Mouse (Mus musculus) limb, embryonic 11.5 days (tissue): Measurements from ENCODE around the gene C7. TPM values are rescaled to one million over a fixed set of nuclear protein-coding genes. Genes with fewer than 3 reads are reported as not detected.
"Not testable (repeated sequence)": the region's sequence is repeated elsewhere in the genome, so short reads cannot be mapped to it uniquely, and the experiment has no call there.

Experiments used
- ATAC-seq: fragments of 200-750 bp; cut with Nextera tagmentation; 2 replicates; pipeline ENCODE4 v1.8.0; 2017; ENCODE audit warnings: low read depth; ENCODE audit not compliant: insufficient number of reproducible peaks, low FRiP score, low TSS enrichment
- DNase-seq: peaks from one replicate; pipeline ENCODE4 v3.0.0-alpha.2; 2015; ENCODE audit warnings: low spot score
- H3K27ac ChIP-seq: fragments of 300-500 bp; sonication (generic); replicated peaks from 2 replicates; pipeline ENCODE4 v1.5.1; 2014; ENCODE audit warnings: low read depth, mild to moderate bottlenecking, low read length
- H3K27me3 ChIP-seq: fragments of 300-500 bp; sonication (generic); 2 replicates; pipeline ENCODE4 v1.6.1; 2014; ENCODE audit warnings: mild to moderate bottlenecking, low read length, mixed read lengths; ENCODE audit not compliant: control insufficient read depth, insufficient read depth
- H3K36me3 ChIP-seq: fragments of 300-500 bp; sonication (generic); 2 replicates; pipeline ENCODE4 v1.6.1; 2014; ENCODE audit warnings: mild to moderate bottlenecking, low read length, moderate library complexity, mixed read lengths; ENCODE audit not compliant: control insufficient read depth, insufficient read depth
- H3K4me1 ChIP-seq: fragments of 300-500 bp; sonication (generic); 2 replicates; pipeline ENCODE4 v1.6.1; 2014; ENCODE audit warnings: low read length, mixed read lengths; ENCODE audit not compliant: control insufficient read depth, insufficient read depth
- H3K4me2 ChIP-seq: fragments of 300-500 bp; sonication (generic); 2 replicates; pipeline ENCODE4 v1.6.1; 2014; ENCODE audit warnings: low read depth, mild to moderate bottlenecking, moderate library complexity; ENCODE audit not compliant: severe bottlenecking
- H3K4me3 ChIP-seq: fragments of 300-500 bp; sonication (generic); 2 replicates; pipeline ENCODE4 v1.5.1; 2014; ENCODE audit warnings: low read depth, low read length
- H3K9ac ChIP-seq: fragments of 300-500 bp; sonication (generic); 2 replicates; pipeline ENCODE4 v1.6.1; 2014; ENCODE audit warnings: mild to moderate bottlenecking, low read length
- H3K9me3 ChIP-seq: fragments of 300-500 bp; sonication (generic); 2 replicates; pipeline ENCODE4 v1.6.1; 2016; ENCODE audit warnings: low read length; ENCODE audit not compliant: control insufficient read depth
- WGBS: fragments of 180-500 bp; shearing (Covaris S2); extraction: QIAGEN DNeasy Blood & Tissue Kit; methylation state at CpG from one replicate; pipeline ENCODE4 v1.1.7; 2014; 5-methylcytosine and 5-hydroxymethylcytosine counted together
- polyA plus RNA-seq: library from polyadenylated mRNA; unstranded; fragments of >200 nt; fragmentation: Nextera tagmentation; extraction: Ambion mirVana; gene quantifications from 2 replicates; pipeline ENCODE4 v1.2.1, GENCODE M21; 2014

C7 gene
- polyA plus RNA-seq, 1 experiment from 2014 or later = not detected

- H3K4me1 ChIP-seq, H3K9ac ChIP-seq, H3K4me2 ChIP-seq, DNase-seq, H3K27ac ChIP-seq, H3K4me3 ChIP-seq, H3K9me3 ChIP-seq, ATAC-seq, H3K36me3 ChIP-seq, H3K27me3 ChIP-seq: not testable (repeated sequence)
- WGBS = 93% methylated on average over 14 of the region's 14 CpGs
Observed at GRCm38 (mm10) chr15:5023479-5024265, 39.9 kb downstream of the C7 start.

- ATAC-seq (no peak), DNase-seq (no peak)
- Histone ChIP-seq H3K36me3 (no peaks in the 10 kb centered on the region), H3K27ac (no peak overlapping the region), H3K4me1 (no peaks in the 10 kb centered on the region), H3K27me3 (no peaks in the 10 kb centered on the region), H3K9me3 (no peaks in the 10 kb centered on the region), H3K9ac (no peak overlapping the region), H3K4me3 (no peak overlapping the region), H3K4me2 (no peak overlapping the region)
- 86% methylated on average over 11 of the region's 11 CpGs for WGBS
Observed at GRCm38 (mm10) chr15:5009644-5010107, 53.9 kb downstream of the C7 start.

- Histone ChIP-seq H3K9ac (no peak overlapping the region), H3K27ac (no peak overlapping the region), H3K27me3 (no peaks in the 10 kb centered on the region), H3K4me1 (no peaks in the 10 kb centered on the region), H3K36me3 (no peaks in the 10 kb centered on the region), H3K9me3 (no peaks in the 10 kb centered on the region), H3K4me3 (no peak overlapping the region), H3K4me2 (no peak overlapping the region)
- no peak for ATAC-seq
- no peak for DNase-seq
- WGBS = 82% methylated on average over 6 of the region's 6 CpGs
Observed at GRCm38 (mm10) chr15:5003503-5004196, 59.9 kb downstream of the C7 start.

DNA sequence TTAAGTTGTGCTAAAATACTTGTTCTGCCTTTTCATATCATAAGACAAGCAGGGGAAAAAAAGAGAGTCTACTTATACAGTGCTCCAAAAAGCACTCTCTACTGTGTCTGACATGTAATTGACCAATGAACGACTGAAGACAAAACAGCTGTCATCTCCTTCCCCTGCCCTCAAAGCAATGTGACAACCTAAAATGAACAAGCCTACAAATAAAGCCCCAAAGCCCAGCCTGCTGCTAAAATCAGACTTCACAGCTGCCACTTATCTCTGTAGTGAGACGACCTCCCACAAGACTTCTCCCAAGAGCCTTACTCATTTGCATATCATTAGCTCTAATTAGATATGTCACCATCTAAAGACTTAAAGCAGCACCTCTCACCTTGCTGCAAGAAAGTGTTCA is 60.6 kb downstream of the C7 start:
- 52% methylated on average over 2 of the region's 2 CpGs for WGBS

GRCm38 (mm10) chr15:4973355-4973754 is 90.2 kb downstream of the C7 start:
- Histone ChIP-seq H3K9me3 (no peaks in the 10 kb centered on the region), H3K27me3 (no peaks in the 10 kb centered on the region), H3K4me1 (no peaks in the 10 kb centered on the region), H3K4me3 (no peak overlapping the region), H3K27ac (no peak overlapping the region), H3K9ac (no peak overlapping the region), H3K4me2 (no peak overlapping the region), H3K36me3 (no peaks in the 10 kb centered on the region)
- ATAC-seq (no peak), DNase-seq (no peak)
- WGBS = 98% methylated on average over 1 of the region's 1 CpGs

More for the DNA sequence above, 60.6 kb downstream of the C7 start:
- Histone ChIP-seq H3K4me2 (no peak overlapping the region), H3K9me3 (no peaks in the 10 kb centered on the region), H3K4me1 (no peaks in the 10 kb centered on the region), H3K27ac (no peak overlapping the region), H3K4me3 (no peak overlapping the region), H3K36me3 (no peaks in the 10 kb centered on the region), H3K9ac (no peak overlapping the region), H3K27me3 (no peaks in the 10 kb centered on the region)
- ATAC-seq = no peak
- DNase-seq = no peak

Other genes with a start within 250 kb of the C7 start
- gene Mroh2b, start 165.0 kb downstream of the C7 start, polyA plus RNA-seq = not detected in 2 replicates
- gene Card6, start 44.8 kb upstream of the C7 start, polyA plus RNA-seq = 1.0 and 1.4 TPM in 2 replicates
- gene Rpl37, start 52.9 kb upstream of the C7 start, polyA plus RNA-seq = 651 and 672 TPM in 2 replicates
- gene Prkaa1, start 80.1 kb upstream of the C7 start, polyA plus RNA-seq = 20.4 and 21.2 TPM in 2 replicates
- gene Ttc33, start 121.8 kb upstream of the C7 start, polyA plus RNA-seq = 46.2 and 47.2 TPM in 2 replicates
- gene Ptger4, start 180.4 kb upstream of the C7 start, polyA plus RNA-seq = 1.4 TPM in 2 replicates